Mouse (Mus musculus) limb, embryonic 13.5 days (tissue): ENCODE results near the gene Parp8. TPM values are rescaled to one million over a fixed set of nuclear protein-coding genes. Genes with fewer than 3 reads are reported as not detected.

ENCODE experiments used
- ATAC-seq: fragments of 200-750 bp; cut with Nextera tagmentation; 2 replicates; pipeline ENCODE4 v1.8.0; 2017; ENCODE audit warnings: low read depth, moderate number of reproducible peaks, moderate TSS enrichment; ENCODE audit not compliant: low FRiP score
- H3K27ac ChIP-seq: fragments of 300-500 bp; sonication (generic); 2 replicates; pipeline ENCODE4 v1.5.1; 2015; ENCODE audit warnings: inconsistent platforms, mild to moderate bottlenecking, moderate library complexity
- H3K27me3 ChIP-seq: fragments of 300-500 bp; sonication (generic); 2 replicates; pipeline ENCODE4 v1.6.1; 2015; ENCODE audit warnings: mild to moderate bottlenecking, inconsistent platforms
- H3K36me3 ChIP-seq: fragments of 300-500 bp; sonication (generic); 2 replicates; pipeline ENCODE4 v1.6.1; 2015; ENCODE audit warnings: inconsistent platforms, mild to moderate bottlenecking, moderate library complexity
- H3K4me1 ChIP-seq: fragments of 300-500 bp; sonication (generic); 2 replicates; pipeline ENCODE4 v1.6.1; 2015; ENCODE audit warnings: inconsistent platforms
- H3K4me2 ChIP-seq: fragments of 300-500 bp; sonication (generic); replicated peaks from 2 replicates; pipeline ENCODE4 v1.6.1; 2015; ENCODE audit warnings: inconsistent platforms, mild to moderate bottlenecking, moderate library complexity
- H3K4me3 ChIP-seq: fragments of 300-500 bp; sonication (generic); 2 replicates; pipeline ENCODE4 v1.5.1; 2015; ENCODE audit warnings: moderate library complexity, mild to moderate bottlenecking, inconsistent platforms
- H3K9ac ChIP-seq: fragments of 300-500 bp; sonication (generic); 2 replicates; pipeline ENCODE4 v1.6.1; 2015; ENCODE audit warnings: mild to moderate bottlenecking, inconsistent platforms
- H3K9me3 ChIP-seq: fragments of 300-500 bp; sonication (generic); 2 replicates; pipeline ENCODE4 v1.6.1; 2016; ENCODE audit warnings: inconsistent platforms
- WGBS: fragments of 180-500 bp; shearing (Covaris S2); methylation state at CpG from one replicate; pipeline ENCODE4 v1.1.7; 2015; 5-methylcytosine and 5-hydroxymethylcytosine counted together
- polyA plus RNA-seq: library from polyadenylated mRNA; unstranded; fragments of >200 nt; fragmentation: Nextera tagmentation; extraction: Ambion mirVana; gene quantifications from 2 replicates; pipeline ENCODE4 v1.2.1, GENCODE M21; 2015

The Parp8 gene
- 19.6 and 21.8 TPM in 2 replicates for polyA plus RNA-seq

GRCm38 (mm10) chr13:117025226-117026067 lies at the start of gene Parp8:
Parp8 (minus strand) TSS chr13:117025537.
- Histone ChIP-seq H3K27ac (peak within 1 kb of the TSS; percentile 92), H3K27me3 (no peaks in the 10 kb centered on the region), H3K9ac (peak within 1 kb of the TSS; percentile 96), H3K9me3 (no peaks in the 10 kb centered on the region), H3K4me3 (peak within 1 kb of the TSS; percentile 88), H3K4me1 (peaks cover 39% of the 10 kb centered on the region), H3K36me3 (no peaks in the 10 kb centered on the region), H3K4me2 (peak within 1 kb of the TSS; percentile 76)
- ATAC-seq: peak; percentile 77
- 0% methylated on average over 35 of the region's 67 CpGs for WGBS

GRCm38 (mm10) chr13:117062628-117063315 lies 37.4 kb upstream of the Parp8 start:
- Histone ChIP-seq H3K9me3 (no peaks in the 10 kb centered on the region), H3K36me3 (no peaks in the 10 kb centered on the region), H3K27ac (no peak overlapping the region), H3K9ac (no peak overlapping the region), H3K4me3 (no peak overlapping the region), H3K27me3 (no peaks in the 10 kb centered on the region), H3K4me2 (peak overlapping the region; percentile 41), H3K4me1 (no peaks in the 10 kb centered on the region)
- peak; percentile 48 for ATAC-seq
- 36% methylated on average over 17 of the region's 17 CpGs for WGBS

- Histone ChIP-seq H3K9me3 (no peaks in the 10 kb centered on the region), H3K4me3 (no peak overlapping the region), H3K4me2 (no peak overlapping the region), H3K36me3 (no peaks in the 10 kb centered on the region), H3K4me1 (no peaks in the 10 kb centered on the region), H3K27ac (no peak overlapping the region), H3K9ac (no peak overlapping the region), H3K27me3 (no peaks in the 10 kb centered on the region)
- 47% methylated on average over 2 of the region's 2 CpGs for WGBS
- no peak for ATAC-seq
These were observed 31.1 kb upstream of the Parp8 start for GRCm38 (mm10) chr13:117056466-117056865.

GRCm38 (mm10) chr13:117054811-117055496 lies 29.6 kb upstream of the Parp8 start:
- no peak overlapping the region for H3K9ac ChIP-seq
- H3K4me3 ChIP-seq: no peak overlapping the region
- H3K9me3 ChIP-seq: no peaks in the 10 kb centered on the region
- no peak overlapping the region for H3K4me2 ChIP-seq
- no peak for ATAC-seq
- 85% methylated on average over 7 of the region's 7 CpGs for WGBS
- no peak overlapping the region for H3K27ac ChIP-seq
- H3K27me3 ChIP-seq: no peaks in the 10 kb centered on the region
- H3K36me3 ChIP-seq: no peaks in the 10 kb centered on the region
- no peaks in the 10 kb centered on the region for H3K4me1 ChIP-seq

GRCm38 (mm10) chr13:117052748-117053147 lies 27.4 kb upstream of the Parp8 start:
- ATAC-seq: no peak
- H3K9me3 ChIP-seq: no peaks in the 10 kb centered on the region
- no peaks in the 10 kb centered on the region for H3K27me3 ChIP-seq
- no peaks in the 10 kb centered on the region for H3K36me3 ChIP-seq
- no peak overlapping the region for H3K4me2 ChIP-seq
- no peaks in the 10 kb centered on the region for H3K4me1 ChIP-seq
- 83% methylated on average over 3 of the region's 3 CpGs for WGBS
- H3K4me3 ChIP-seq: no peak overlapping the region
- no peak overlapping the region for H3K9ac ChIP-seq
- no peak overlapping the region for H3K27ac ChIP-seq

GRCm38 (mm10) chr13:117048541-117048971 lies 23.2 kb upstream of the Parp8 start:
- no peaks in the 10 kb centered on the region for H3K36me3 ChIP-seq
- H3K4me3 ChIP-seq: no peak overlapping the region
- no peaks in the 10 kb centered on the region for H3K9me3 ChIP-seq
- no peaks in the 10 kb centered on the region for H3K27me3 ChIP-seq
- H3K4me2 ChIP-seq: no peak overlapping the region
- H3K27ac ChIP-seq: no peak overlapping the region
- no peaks in the 10 kb centered on the region for H3K4me1 ChIP-seq
- H3K9ac ChIP-seq: no peak overlapping the region
- WGBS: 57% methylated on average over 5 of the region's 5 CpGs
- no peak for ATAC-seq

GRCm38 (mm10) chr13:117043567-117043966 lies 18.2 kb upstream of the Parp8 start:
- Histone ChIP-seq H3K27ac (no peak overlapping the region), H3K9me3 (no peaks in the 10 kb centered on the region), H3K36me3 (no peaks in the 10 kb centered on the region), H3K27me3 (no peaks in the 10 kb centered on the region), H3K4me2 (no peak overlapping the region), H3K4me1 (no peaks in the 10 kb centered on the region), H3K9ac (no peak overlapping the region), H3K4me3 (no peak overlapping the region)
- no peak for ATAC-seq

GRCm38 (mm10) chr13:117041021-117041420 lies 15.7 kb upstream of the Parp8 start:
- ATAC-seq: no peak

GRCm38 (mm10) chr13:117036277-117036676 lies 10.9 kb upstream of the Parp8 start:
- WGBS: 87% methylated on average over 5 of the region's 5 CpGs
- Histone ChIP-seq H3K9ac (no peak overlapping the region), H3K4me1 (peaks cover 2% of the 10 kb centered on the region; the same call in 1 of the 2 replicates), H3K9me3 (no peaks in the 10 kb centered on the region), H3K27ac (no peak overlapping the region), H3K4me3 (no peak overlapping the region), H3K27me3 (no peaks in the 10 kb centered on the region), H3K36me3 (no peaks in the 10 kb centered on the region), H3K4me2 (no peak overlapping the region)
- ATAC-seq: no peak

More at GRCm38 (mm10) chr13:117041021-117041420, 15.7 kb upstream of the Parp8 start:
- no peak overlapping the region for H3K4me3 ChIP-seq
- no peaks in the 10 kb centered on the region for H3K27me3 ChIP-seq
- no peak overlapping the region for H3K9ac ChIP-seq
- no peaks in the 10 kb centered on the region for H3K36me3 ChIP-seq
- H3K4me2 ChIP-seq: no peak overlapping the region
- no peaks in the 10 kb centered on the region for H3K9me3 ChIP-seq
- H3K27ac ChIP-seq: no peak overlapping the region
- H3K4me1 ChIP-seq: no peaks in the 10 kb centered on the region

GRCm38 (mm10) chr13:117035121-117035520 lies 9.8 kb upstream of the Parp8 start:
- 50% methylated on average over 2 of the region's 2 CpGs for WGBS
- no peak overlapping the region for H3K27ac ChIP-seq

GRCm38 (mm10) chr13:117034676-117035075 lies 9.3 kb upstream of the Parp8 start:
- WGBS: 89% methylated on average over 1 of the region's 1 CpGs
- ATAC-seq: no peak

More at GRCm38 (mm10) chr13:117035121-117035520, 9.8 kb upstream of the Parp8 start:
- H3K36me3 ChIP-seq: no peaks in the 10 kb centered on the region
- H3K4me2 ChIP-seq: no peak overlapping the region
- H3K9me3 ChIP-seq: no peaks in the 10 kb centered on the region
- H3K9ac ChIP-seq: no peak overlapping the region
- H3K4me1 ChIP-seq: peaks cover 2% of the 10 kb centered on the region; the same call in 1 of the 2 replicates
- H3K4me3 ChIP-seq: no peak overlapping the region
- ATAC-seq: no peak
- no peaks in the 10 kb centered on the region for H3K27me3 ChIP-seq

More at GRCm38 (mm10) chr13:117034676-117035075, 9.3 kb upstream of the Parp8 start:
- no peak overlapping the region for H3K27ac ChIP-seq
- H3K4me2 ChIP-seq: no peak overlapping the region
- peaks cover 2% of the 10 kb centered on the region; the same call in 1 of the 2 replicates for H3K4me1 ChIP-seq
- no peaks in the 10 kb centered on the region for H3K36me3 ChIP-seq
- H3K9me3 ChIP-seq: no peaks in the 10 kb centered on the region
- H3K9ac ChIP-seq: no peak overlapping the region
- H3K27me3 ChIP-seq: no peaks in the 10 kb centered on the region
- no peak overlapping the region for H3K4me3 ChIP-seq
